Mouse (Mus musculus): ENCODE data around the gene Vmn2r83.
"Not testable (repeated sequence)": the region's sequence is repeated elsewhere in the genome, so short reads cannot be mapped to it uniquely, and the experiment has no call there.

Vmn2r83 gene

DNA sequence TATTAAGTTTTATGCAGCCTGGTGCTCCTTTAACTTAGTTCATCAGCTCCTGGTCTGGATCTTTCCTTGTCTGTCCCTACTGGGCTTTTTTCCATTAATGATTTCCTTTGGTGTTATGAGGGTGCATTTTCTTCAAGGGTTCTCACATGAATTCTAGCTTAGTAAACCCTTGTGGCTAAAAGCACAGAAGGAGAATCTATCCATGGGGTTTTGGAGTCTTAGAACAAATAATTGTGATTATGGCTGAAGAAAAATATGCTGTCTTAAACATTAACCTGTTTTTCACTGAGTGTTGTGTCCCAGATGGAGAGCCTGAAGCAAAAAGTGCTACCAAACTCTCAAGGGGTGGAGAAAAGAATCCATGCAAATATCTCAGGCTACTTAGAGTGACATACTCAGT, at the start of gene Vmn2r83:
Gene Vmn2r83, plus strand, starts transcription at position 301 of the 400 bp plus-strand sequence.
- no peak for DNase-seq

DNA sequence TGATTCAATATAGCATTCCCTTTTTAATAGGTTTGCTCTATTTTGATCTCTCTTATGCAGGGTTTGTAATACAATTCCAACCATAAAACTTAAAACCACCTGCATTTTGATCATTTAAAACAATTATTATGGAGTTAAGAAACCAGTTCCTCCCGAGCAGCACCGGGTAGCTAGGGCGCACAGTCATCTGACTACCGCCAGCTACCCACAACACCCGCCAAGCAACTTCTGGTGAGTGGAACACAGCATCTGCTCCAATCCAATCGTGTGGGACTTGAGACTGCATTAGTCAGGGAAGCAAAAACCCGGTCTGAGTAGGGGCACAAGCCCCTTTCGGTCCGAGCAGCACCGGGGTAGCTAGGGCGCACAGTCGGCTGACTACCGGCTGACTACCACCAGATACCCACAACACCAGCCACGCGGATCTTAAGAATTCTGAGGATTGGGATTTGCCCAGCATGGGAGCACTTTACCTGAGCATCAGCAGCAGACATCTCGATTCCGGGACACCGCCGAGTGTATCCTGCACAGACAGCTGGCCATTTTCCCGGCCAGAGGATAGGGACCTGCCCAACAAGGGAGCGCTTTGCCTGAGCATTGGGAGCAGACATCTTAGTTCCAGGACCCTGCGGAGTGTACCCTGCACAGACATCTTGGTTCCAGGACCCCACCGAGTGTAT, 33.2 kb upstream of the Vmn2r83 start:
- not testable (repeated sequence) for DNase-seq

DNA sequence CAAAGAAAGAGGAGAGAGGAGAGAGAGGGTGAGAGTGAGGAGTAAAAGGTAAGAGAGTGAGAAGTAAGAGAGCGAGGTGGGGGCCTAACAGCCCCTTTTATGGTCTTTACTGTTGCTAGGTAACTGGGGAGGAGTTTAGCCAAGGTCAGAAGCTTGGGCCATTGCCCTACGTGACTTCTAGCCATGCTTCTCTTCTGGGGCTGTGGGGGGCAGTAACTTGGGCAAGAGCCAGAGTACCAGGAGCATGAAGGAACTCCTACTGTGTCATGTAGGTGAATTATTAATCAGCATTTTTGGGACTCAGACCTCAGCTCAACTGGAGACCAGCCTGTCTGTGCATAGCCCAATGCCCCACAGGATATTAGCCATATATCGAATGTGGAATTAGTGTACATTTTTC, 27.4 kb downstream of the Vmn2r83 start:
- DNase-seq: peak; percentile 44

DNA sequence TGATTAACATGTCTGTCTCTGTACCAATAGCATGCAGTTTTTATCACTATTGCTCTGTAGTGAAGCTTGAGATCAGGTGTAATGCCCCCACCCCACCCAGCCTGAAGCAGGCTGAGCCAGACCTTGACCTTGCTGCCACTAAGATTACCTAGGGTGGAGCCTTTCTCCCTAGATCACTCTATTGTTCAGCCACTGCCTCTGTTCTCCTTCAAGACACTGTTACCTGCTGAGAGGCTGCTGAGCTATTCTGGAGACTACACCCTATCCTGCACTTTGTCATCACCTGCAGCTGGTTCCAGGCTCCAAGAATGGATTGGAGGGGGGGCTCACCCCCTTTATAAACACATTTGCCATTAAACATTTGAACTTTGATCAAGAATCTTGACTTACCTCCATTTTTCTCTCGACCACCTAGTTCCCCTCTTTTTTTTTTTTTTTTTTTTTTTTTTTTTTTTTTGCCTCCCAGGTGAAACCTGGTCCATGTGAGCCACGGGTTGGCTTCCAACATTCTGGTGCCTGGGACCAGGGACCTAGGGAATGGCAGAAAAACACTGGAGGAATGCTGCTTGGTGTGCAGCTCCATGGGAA, 28.3 kb downstream of the Vmn2r83 start:
- no peak for DNase-seq

DNA sequence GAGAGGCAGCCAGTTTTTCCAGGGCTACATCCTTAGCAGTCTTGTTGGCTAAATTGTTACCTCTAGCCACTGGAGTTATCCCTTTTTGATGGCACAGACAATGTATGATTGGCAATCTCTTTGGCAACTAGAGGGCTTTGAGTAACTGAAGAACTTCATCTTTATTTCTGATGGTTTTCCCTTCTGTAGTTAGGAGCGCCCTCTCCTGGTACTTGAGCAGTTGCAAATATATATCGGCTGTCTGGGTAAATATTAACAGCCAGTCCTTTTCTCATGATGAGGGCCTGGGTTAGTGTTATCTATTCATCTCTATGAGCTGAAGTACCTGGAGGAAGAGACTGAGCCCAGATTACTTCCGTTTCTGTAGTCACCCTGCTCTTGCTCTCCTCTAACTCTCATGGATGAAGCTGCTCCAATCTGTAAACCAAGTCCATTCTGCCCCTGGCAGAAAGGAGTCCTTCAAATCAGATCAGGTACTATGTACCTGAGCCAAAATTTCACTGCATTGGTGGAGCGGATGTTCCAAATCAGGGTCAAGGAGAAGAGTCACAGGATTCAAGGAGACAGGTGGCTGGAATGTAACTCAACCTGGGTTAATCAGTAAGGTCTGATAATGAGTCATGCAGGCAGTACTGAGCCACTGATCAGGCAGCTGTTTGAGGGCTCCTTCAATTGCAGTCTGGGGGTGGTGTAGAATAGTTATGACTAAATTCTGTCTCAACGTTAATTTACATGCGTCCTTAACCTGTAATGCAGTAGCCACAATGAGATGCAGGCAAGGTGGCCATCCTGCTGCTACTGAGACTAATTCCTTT, 34.5 kb downstream of the Vmn2r83 start:
- DNase-seq: peak; percentile 15

DNA sequence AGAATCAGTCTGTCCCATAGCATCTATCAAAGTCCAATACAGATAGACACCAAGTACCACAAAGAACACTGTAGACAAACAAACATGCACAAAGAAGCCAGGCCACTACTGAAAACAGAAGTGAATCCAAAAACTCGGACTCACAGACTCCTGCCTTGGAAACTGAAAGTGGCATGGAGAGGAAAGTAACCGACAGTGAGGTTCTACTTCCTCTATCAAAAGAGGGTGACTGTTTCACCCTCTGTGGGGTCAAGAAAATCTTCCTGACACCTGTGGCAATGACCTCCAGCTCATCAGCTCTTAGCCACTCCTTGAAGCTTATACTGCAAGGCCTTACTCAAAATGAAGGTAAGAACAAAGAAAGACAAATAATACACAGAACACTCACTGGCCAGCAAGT, 38.2 kb downstream of the Vmn2r83 start:
- DNase-seq: no peak

DNA sequence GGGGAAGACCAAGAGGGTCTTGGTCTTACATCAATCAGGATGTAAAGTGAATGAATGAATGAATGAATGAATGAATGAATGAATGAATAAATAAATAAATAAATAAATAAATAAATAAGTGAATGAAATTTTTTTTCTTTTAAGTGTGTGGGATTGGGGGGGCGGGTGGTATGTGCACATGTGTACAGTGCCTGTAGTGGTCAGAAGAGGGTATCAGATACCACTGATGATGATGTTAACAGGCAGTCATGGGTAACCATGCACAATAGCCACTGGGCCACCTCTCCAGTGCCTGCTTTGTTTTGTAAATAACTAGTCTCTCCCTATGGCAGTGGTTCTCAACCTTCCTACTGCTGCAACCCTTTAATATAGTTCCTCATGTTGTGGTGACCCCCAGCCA, 55.9 kb downstream of the Vmn2r83 start:
- no peak for DNase-seq

DNA sequence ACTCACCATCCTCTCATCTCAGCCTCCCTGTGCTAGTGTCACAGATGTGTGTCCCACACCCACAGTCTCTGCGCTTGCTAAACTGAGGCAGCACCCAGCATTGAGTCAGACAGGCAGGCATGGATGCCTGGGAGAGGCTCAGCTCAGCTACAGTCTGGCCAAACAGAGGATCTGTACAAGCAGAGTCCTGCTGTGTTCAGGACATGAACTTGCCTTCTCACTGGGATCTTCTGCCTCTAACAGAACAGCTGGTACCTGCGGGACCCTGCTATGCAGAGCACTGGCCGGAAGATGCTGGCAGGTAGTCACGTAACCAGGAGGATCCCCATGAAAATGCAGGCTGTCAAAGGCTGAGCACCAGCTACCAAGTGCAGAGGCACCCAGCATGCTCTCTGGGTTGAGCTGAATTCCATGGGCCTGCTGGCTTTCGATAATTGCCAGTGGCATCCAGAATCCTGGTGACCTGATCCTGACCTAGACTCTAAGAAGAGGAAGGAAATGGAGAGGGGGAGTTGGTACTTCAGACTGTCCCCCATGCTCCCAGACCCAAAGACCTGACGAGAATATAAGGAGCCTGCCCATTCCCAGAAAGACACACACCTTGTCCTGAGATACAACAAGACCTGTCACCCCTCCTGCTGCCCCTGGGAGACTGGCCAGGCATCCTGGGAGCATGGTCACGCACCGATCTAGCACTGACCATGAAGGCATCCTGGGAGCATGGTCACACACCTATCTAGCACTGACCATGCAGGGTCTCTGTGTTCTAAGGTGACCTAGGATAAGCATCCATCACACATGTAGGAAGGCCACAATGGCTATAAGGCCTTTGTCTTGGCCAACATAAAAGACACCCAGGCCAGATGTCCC, 57.2 kb downstream of the Vmn2r83 start:
- DNase-seq: no peak

DNA sequence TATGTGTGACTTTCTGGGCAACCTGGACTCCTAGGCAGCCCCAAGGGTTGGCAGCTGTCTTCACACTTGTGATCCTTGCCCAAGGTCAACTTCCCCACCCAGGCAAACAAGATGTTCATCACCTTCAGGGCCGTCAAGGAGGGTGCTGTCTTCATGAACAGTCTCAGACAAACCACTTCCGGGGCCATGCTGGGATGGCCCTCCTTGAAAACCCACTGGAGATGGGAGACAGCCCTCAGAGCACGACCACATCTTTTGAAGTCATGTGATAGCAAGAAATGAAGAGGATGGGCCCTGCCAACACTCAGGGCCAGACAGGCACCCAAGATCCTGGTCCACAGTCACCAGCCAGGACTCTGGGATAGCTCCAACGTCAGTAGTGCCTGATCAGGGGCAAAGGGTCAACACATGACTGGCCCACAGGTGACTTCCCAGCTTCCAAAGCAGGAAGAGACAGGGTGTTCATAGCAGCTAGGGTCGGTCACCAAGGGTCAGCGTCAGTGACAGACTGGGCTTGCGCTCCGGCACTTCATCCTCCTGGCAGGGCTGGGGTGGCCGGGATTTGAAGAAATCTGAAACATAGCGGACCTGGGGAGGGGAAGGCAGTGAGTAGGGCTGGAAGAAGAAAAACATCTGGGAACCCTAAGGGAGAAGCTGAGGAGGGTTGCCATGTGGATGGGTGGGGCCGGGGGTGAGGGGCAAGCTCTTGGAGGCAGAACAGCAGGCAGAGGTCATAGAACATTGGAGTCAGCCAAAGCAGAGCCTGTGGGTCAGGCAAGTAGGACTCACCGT, 58.3 kb downstream of the Vmn2r83 start:
- no peak for DNase-seq

DNA sequence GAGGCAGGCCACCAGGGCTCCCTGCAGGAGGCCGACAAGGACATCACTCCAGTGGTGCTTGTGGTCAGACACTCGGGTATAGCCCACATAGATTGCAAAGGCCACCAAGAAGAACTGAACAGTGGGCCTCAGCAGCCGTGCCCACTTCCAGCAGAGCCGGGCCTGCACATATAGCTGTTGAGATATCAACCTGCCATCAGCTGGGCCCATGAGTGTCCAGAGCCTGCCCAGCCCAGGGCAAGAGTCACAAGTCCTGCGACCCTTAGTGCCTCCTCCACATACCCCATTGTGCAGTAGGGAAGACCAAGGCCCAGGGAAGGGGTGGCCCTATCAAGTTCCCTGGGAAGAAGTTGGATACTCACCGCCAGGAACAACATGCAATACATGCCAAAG, 58.9 kb downstream of the Vmn2r83 start:
- no peak for DNase-seq

DNA sequence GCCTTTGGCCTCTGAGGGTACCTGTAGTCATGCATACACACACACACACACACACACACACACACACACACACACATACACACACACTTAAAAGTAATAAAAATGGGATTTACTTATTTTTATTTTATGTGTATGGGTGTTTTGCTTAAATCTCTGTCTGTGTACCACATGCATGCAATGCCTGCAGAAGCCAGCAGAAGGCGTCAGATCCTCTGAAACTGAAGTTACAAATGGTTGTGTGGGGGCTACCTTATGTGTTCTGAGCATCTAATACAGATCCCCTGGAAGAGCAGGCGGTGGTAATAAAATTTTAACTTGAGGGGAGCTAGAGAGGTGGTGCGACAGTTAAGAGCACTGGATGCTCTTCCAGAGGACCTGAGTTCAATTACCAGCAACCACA, 59.5 kb downstream of the Vmn2r83 start:
- DNase-seq: no peak

DNA sequence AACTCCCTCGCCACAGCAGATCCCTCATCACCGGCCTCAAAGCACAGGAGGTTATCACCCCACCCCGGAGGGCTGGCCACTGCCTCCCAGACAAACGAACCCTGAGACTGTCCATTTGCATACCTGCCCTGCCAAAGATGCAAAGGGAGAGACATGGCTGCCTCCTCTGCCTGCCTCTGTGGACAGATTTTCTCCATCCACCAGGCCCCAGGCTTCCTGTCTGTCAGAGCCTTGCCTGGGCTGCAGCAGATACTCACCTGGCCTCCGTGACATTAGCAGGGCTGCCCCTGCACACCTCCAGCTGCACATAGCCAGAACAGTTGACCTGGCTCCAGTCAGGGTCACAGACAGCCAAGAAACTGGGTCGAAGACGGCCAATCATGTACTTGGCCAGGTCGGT, 61.7 kb downstream of the Vmn2r83 start:
- no peak for DNase-seq

DNA sequence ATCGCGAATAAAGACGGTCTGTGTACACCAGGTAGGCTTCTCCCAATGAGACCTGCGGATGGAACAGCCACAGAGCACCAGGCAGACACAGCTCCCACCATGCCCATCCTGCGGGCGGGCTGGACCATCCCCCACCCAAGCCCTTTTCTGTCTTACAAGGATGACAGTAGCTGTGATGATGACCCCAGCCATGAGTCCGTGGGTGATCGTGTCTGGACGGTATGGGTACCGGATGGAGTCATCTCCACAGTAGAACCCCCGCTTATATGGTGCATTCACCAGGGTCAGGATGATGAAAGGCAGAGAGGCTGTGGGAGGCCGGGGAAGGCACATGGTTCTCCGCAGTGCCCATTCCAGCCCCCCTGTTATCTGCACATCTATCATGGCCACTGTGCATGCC, 62.2 kb downstream of the Vmn2r83 start:
- DNase-seq: no peak

DNA sequence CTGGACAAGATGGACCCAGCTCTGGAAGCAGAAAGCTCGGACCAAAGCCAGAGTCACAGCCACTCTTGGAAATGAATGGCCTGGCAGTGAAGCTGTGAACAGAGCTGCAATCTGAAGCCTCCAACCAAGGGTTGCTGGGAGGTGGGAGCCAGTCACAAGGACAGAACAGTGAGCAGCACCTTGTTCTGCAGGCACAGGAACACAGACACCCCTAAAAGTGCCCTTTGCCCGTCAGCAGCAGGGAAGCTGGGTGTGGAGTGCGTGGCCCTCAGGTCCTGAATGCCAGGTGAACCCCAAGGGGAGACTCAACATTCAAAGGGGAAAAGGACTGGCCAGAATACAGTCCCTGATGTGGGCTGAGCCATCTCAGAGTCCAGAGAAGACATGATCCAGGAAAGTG, 63.1 kb downstream of the Vmn2r83 start:
- no peak for DNase-seq

DNA sequence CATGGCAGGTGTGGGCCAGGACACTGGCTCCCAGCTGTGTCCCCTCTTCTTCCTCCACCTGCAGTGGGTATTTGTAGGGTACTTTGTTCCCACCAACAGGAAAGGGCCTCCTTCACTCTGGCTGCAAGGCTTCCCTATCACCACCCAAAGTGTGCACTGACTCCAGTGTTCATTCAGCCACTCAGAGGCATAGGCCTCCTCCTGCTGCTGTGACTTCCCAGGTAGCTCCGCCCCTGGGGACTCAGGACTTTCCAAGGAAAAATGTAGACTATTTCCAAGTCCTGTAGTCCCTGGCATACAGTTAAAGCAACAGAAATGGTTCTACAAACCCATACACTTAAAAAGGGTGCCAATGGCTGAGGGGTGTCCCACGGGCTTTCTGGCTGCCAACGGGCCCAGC, 64.1 kb downstream of the Vmn2r83 start:
- DNase-seq: peak; percentile 44

DNA sequence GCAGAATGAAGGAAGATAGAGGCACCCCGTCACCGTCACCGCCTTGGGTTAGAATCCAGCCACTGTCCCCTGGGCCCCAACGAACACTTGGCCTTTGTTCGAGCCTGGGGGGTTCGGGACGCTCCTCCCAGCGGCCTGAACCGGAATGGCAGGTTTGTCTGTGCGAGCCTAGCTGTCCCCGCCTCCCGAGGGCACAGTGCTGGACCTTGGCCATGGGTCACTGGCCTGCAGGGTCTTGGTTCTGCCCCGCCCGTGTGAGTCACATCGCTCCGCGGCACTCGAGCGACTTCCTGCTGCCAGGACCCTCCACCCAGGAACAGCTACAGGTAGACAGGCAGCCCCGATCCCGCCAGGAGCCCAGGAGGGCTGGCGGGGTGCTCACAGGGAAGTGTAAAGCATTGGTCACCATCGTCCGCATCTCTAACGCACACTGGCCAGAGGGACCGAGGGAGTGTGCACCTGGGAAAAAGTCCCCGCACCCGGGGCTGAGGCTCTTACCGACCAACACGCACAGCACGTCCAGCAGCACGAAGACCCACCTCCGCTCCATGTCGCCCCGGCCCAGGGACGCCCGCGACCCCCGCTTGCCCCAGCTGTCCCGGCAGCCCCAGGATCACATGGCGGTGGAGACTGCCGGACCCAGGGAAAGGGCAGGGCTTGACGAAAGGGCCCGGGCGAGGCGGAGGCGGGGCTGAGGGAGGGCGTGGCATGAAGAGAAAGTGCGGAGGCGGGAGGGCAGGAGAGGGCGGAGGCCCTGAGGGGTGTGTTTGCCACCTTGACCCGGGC, 64.8 kb downstream of the Vmn2r83 start, which contains the start of gene Plpp2:
Gene Plpp2, minus strand, starts transcription at position 671 of the 786 bp plus-strand sequence.
- DNase-seq: peak; percentile 90

DNA sequence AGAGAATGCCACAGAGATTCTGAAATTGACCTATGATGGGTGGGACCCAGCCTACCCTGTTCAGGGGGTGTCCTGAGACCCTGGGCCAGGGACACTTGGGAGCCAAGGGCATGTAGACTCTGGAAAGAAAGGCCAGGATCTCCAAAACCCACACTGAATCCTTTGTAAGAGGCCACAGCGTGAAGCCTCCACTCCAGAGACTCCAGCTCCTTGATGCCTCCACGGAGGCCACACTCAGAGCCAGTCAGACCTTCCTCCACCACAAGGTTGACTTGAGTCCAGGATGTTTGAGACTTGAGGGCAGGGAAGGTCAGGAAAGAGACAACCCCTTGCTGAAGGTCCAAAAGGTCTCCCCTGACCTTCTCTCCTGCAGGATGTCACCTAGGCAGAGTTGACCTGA, 65.9 kb downstream of the Vmn2r83 start:
- no peak for DNase-seq

DNA sequence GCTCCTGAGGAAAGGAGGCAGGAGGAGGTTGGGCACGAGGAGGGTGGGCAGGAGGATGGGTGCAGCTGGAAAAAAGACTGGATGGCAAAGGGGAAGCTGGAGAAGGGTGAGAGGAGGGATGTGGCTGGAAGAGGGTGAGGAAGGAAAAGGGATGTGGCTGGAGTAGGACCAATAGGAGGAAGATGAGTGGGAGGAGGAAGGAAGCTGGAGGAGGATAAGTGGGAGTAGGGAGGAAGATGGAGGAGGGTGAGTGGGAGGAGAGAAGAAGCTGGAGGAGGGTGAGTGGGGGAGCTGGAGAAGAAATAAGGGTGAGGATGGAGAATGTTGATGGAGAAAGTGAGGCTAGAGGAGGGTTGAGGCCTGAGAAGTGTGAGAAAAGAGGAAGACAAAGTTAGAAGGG, 66.9 kb downstream of the Vmn2r83 start:
- no peak for DNase-seq

DNA sequence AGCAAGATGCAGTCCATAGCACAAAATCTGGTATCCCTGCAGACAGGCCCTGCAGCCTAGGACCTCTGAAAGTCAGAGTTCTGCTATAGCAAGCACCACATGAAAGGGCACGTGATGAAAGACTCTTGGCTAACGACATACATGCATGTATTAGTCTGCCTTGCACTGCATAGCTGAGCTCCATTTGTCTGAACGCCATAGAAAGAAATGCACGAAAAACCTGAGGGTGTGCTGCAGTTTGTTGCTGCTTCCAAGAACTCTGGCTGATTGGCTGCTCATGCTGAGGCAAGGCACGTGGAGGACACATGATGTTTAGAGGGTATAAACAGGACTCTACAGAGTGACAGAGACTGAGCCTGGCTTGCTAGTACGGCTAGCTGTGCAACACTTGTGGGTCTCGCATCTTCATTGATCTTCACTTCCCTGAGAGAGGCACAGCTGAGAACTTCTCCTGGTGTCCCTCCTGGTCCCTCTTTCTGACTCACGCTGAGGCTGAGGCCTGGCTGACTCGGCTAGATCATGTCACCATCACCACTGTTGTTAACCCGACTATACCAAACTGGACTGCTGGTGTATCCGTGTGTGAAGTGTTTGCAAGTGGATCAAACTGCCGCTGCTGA, 68.0 kb downstream of the Vmn2r83 start:
- no peak for DNase-seq

DNA sequence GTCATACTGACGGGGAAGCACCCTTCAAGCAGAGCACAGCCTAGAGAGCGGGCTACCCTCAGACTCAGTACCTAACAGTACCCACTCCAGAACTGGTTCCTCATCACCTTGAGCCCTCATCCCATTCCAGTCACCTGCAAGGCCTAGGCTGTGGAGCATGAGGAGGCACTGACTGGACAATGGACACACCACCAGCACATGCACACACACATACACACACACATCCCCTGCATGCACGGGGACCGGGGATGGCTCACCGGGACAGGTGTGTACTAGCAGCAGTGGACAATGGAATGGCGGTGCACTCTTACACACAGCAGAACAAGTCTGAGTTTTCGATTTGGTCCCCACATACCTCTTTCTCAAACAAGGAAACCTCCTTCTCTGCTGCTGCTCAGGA, 68.7 kb downstream of the Vmn2r83 start:
- no peak for DNase-seq

DNA sequence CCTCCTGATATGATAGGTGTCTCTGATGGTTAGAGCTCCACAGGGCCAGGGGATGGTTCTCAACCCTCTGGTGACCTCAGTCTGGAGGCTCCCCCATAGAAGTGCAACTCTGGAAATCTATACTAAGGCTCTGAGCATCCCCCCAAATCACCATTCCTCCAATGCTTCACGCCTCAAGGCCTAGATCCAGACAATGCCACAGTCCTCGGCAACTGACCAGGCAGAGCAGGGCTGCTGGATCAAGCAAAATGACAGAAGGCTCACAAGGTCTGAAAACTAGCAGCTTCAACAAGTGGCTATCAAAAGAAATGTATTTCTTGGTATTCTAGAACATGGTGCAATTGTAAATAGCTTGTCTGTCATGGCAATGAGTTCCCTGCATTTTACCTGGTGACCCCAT, 69.2 kb downstream of the Vmn2r83 start:
- no peak for DNase-seq

Measured in kidney, postnatal 14 days (tissue).